Mouse (Mus musculus) megakaryocyte, embryonic 14.5 days (primary cell): ENCODE measurements around the gene Col4a4. TPM values are rescaled to one million over a fixed set of nuclear protein-coding genes. Genes with fewer than 3 reads are reported as not detected.

Experiments used
- H3K27me3 ChIP-seq: replicated peaks from 2 replicates; pipeline ENCODE3; 2012; ENCODE audit warnings: inconsistent platforms
- H3K36me3 ChIP-seq: replicated peaks from 2 replicates; pipeline ENCODE3; 2012; ENCODE audit warnings: low read length, inconsistent platforms, mixed read lengths
- H3K4me1 ChIP-seq: 2 replicates; pipeline ENCODE4 v1.6.1; 2012; ENCODE audit warnings: inconsistent platforms
- H3K4me3 ChIP-seq: replicated peaks from 2 replicates; pipeline ENCODE3; 2012; ENCODE audit warnings: moderate library complexity, mild to moderate bottlenecking, inconsistent platforms
- H3K9me3 ChIP-seq: 2 replicates; pipeline ENCODE4 v1.6.1; 2012; ENCODE audit warnings: inconsistent platforms
- FLI1 ChIP-seq: IDR thresholded peaks from 2 replicates; pipeline ENCODE4 v1.6.1; 2012; ENCODE audit warnings: low read length, inconsistent platforms, mixed read lengths
- GATA1 ChIP-seq: IDR thresholded peaks from 3 replicates; pipeline ENCODE4 v1.6.1; 2012; ENCODE audit warnings: mixed read lengths, low read length, inconsistent platforms, borderline replicate concordance
- polyA plus RNA-seq: library from polyadenylated mRNA; stranded (reverse); fragments of >175 nt; gene quantifications from 2 replicates; pipeline ENCODE4 v1.2.3, GENCODE M21; 2012; ENCODE audit warnings: low replicate concordance; ENCODE audit not compliant: insufficient read depth

Col4a4 gene
- polyA plus RNA-seq, 1 experiment, result 0.01 TPM

DNA sequence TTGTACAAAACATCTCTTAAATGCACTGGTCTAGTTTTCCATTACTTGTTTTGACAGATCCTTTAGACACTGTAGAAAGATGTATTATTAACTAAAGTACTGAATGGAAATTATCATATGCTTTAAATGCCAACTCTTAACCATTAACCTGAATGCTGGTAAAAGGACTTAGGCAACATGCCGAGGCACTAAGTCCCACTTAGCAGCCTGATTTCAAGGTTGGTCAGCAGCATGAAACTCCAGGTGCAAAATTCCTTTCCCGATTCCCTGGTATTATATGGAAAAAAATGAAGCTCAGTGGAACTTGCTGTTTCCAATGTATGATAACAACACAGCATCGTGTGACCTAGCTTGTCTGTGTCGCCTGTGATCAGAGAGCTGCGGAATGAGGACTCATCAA is 31.9 kb upstream of the Col4a4 start:
- TF ChIP-seq FLI1, result no peak
- no peak for TF ChIP-seq GATA1
- H3K27me3 ChIP-seq, result peaks cover 10% of the 10 kb centered on the region
- no peaks in the 10 kb centered on the region for H3K36me3 ChIP-seq
- H3K4me3 ChIP-seq, result no peak overlapping the region
- no peaks in the 10 kb centered on the region for H3K9me3 ChIP-seq
- H3K4me1 ChIP-seq, result no peaks in the 10 kb centered on the region

DNA sequence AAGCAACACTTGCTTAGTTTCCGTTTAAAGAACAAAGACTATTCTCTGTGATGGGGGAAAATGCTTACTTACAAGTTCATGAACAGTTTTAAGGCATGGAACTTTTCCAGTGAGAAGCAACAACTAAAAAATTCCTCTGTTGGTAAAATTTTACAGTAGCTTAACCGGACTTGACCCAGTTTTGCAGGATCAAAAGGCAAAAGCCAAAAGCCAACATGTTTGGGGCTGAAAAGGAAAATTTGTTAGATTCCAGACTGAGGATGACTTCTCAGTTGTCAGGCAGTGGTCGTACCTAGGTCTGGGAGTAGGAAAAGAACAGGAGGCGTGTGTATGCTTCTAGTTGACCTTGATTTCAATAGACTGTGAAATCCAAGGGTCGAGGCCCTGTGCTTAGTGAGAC is 31.4 kb upstream of the Col4a4 start:
- peaks cover 10% of the 10 kb centered on the region for H3K27me3 ChIP-seq
- no peaks in the 10 kb centered on the region for H3K36me3 ChIP-seq
- no peak overlapping the region for H3K4me3 ChIP-seq
- TF ChIP-seq GATA1, result no peak
- no peak for TF ChIP-seq FLI1
- no peaks in the 10 kb centered on the region for H3K4me1 ChIP-seq
- no peaks in the 10 kb centered on the region for H3K9me3 ChIP-seq

DNA sequence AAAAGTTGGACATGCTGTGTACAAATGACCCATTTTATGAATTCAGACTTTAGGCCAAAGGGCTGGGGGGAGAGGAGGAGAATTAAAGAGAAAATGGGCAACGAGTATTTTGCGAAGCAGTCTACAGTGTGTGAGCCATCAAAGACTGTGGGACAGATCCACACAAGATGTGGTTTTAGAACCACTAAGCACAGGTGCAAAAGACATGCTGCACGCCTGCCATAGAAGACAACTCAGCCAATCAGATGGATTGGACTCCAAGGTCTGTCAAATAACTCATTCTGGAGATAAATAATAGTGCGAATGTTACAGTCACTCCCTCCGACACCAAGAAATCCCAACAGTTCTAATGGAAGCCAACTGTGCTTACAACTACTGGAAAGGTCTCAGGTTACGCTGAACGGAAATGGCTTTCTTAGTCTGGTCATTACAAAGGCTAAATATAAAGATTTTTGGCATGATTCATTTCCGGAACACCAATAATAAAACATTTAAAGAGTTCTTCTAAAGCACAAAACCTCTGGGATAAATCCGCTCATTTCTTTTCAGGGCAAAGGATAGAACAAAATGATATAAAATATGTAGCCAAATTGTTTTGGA is 25.5 kb upstream of the Col4a4 start:
- Histone ChIP-seq H3K27me3 (peaks cover 9% of the 10 kb centered on the region), H3K36me3 (no peaks in the 10 kb centered on the region), H3K9me3 (no peaks in the 10 kb centered on the region), H3K4me1 (no peaks in the 10 kb centered on the region), H3K4me3 (no peak overlapping the region)
- TF ChIP-seq GATA1 (no peak), FLI1 (no peak)

DNA sequence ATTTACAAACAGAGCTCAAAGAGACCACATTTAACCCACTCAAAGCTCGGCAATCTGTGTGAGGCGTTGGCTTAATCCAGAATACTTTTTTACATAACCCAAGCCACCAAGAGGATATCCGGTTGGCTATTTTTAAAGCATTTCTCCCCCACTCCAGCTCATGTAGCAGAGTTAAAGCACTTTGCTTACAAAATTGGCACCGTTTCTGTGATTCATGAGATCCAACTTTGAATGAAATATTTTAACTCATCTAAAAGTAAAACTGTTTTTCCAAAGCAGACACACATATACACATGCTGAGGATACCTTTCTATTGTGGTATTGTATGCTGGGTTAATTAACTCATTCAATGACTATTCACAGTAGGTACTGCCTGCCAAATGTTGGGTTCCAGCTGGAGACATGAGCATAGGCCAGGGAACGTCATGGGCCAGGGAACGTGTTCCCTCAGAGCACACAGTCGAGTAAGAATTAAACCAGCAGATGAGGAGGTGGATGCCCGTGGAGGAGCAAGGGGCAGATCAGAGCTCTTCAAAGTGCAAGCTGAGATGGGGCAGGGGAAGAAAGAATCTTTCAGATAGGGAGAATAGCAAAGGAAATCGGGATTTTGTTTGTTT is 22.1 kb upstream of the Col4a4 start:
- Histone ChIP-seq H3K4me1 (no peaks in the 10 kb centered on the region), H3K27me3 (peaks cover 4% of the 10 kb centered on the region), H3K9me3 (no peaks in the 10 kb centered on the region), H3K36me3 (no peaks in the 10 kb centered on the region), H3K4me3 (no peak overlapping the region)
- TF ChIP-seq GATA1, result no peak
- no peak for TF ChIP-seq FLI1

DNA sequence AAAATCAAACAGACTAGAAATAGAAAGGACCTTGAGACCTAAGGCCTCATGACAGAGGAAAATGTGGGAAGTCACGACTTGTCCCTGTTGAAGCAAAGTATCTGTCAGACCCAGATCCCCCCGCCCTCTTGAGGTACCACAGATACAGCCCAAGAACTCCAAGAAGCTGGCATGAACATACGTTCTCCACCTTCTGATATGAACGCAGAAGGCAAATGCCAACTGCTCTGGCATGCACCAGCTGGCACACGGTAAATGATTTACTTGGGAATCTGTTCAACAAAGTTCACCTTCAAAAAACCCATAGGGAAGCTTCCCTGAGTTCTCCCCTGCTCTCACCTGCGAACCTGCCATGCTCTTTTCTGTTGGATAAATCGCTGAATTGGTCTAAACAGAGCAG is 19.2 kb upstream of the Col4a4 start:
- no peak overlapping the region for H3K4me3 ChIP-seq
- H3K27me3 ChIP-seq, result peaks cover 4% of the 10 kb centered on the region
- H3K36me3 ChIP-seq, result no peaks in the 10 kb centered on the region
- TF ChIP-seq FLI1 (no peak), GATA1 (no peak)
- no peaks in the 10 kb centered on the region for H3K4me1 ChIP-seq
- H3K9me3 ChIP-seq, result no peaks in the 10 kb centered on the region

DNA sequence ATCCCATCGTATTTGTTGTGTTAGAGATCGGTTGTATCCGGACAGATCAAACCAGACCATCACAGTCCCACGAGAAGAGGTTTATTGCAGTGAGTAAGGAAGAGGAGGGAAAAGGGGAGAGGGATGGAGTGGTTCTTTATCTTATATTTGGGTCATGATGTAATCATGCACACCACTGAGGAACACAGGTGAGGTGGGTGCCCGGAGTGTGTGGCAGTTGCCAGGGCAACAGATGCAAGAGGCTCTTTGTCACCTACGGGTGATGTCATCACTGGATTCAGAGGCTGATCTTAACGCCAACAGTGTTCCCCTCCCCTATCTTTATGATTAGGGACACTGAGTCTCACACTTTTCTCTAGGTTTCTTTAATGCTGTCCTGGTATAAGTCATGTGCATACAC is 18.7 kb upstream of the Col4a4 start:
- peaks cover 2% of the 10 kb centered on the region for H3K9me3 ChIP-seq
- H3K27me3 ChIP-seq, result peaks cover 4% of the 10 kb centered on the region
- H3K36me3 ChIP-seq, result no peaks in the 10 kb centered on the region
- no peaks in the 10 kb centered on the region for H3K4me1 ChIP-seq
- no peak overlapping the region for H3K4me3 ChIP-seq
- TF ChIP-seq GATA1, result no peak
- no peak for TF ChIP-seq FLI1

DNA sequence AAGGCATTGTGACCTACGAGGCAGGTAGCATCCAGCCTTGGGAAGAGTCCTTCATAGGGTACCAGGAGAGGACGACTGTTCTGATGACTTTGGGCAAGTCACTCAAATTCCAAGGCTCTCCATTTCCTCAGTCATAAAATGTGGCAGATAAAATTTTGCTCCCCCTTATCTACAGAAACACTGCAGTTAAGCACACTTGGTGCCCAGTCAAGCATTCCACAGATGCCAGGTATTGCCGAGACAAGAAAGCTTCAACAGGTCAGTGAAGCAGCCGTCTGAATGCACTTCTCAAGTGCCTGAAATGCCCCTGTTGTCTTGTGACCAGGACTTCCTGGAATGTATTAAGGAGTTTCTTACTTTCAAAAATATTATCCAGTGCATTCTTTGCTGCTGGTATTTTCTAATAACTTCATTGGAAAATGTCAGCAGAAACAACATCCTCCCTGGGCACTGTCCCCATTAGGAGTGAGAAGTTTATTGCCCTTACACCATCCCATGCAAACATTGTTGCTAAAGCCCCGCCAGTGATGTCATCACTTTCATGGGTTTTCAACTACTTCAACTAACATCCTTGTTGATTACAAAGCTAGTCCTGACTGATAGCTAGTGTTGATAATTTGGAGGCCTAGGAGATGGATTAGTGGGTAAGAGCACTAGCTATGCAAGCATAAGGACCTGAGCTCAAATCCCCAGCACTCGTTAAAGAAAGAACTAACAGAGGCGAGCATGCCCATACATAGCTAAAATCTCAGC is 16.7 kb upstream of the Col4a4 start:
- Histone ChIP-seq H3K36me3 (no peaks in the 10 kb centered on the region), H3K4me1 (no peaks in the 10 kb centered on the region), H3K27me3 (peaks cover 4% of the 10 kb centered on the region), H3K9me3 (peaks cover 4% of the 10 kb centered on the region), H3K4me3 (no peak overlapping the region)
- no peak for TF ChIP-seq GATA1
- no peak for TF ChIP-seq FLI1

DNA sequence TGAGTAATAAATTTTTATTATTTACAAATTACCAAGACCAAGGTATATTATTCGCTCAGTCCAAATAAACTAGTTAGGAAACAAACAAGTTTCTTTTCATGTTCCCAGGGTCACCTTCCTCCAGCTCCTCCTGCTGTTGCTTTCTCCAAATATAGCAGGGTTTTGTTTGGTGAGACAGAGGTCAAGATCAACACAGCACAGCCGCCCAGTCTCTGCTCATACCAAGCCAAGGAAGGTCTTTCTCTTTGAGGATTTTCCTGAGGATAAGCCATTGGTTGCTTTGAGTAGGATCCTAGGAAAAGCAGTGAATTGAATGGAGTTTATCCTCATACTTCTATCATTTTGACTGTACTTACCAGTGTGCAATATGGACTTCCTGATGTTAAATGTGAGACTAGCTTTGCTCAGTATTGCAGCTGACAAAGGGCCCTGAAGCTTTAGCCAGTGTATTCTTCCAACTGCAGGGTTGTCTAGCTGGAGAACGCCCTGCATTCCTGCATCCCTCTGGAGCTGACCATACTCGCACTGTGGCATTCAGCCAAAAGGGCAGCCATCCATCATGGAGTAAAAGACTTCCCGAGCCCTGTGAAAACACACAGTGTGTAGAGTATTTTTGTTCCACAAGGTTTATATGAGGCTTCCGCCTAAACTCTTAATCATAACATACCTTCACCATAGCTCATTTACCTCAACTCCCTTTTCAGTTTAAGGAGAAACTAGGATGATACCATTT is 10.4 kb upstream of the Col4a4 start:
- TF ChIP-seq FLI1 (no peak), GATA1 (no peak)
- Histone ChIP-seq H3K27me3 (no peaks in the 10 kb centered on the region), H3K4me1 (no peaks in the 10 kb centered on the region), H3K9me3 (peaks cover 4% of the 10 kb centered on the region), H3K36me3 (no peaks in the 10 kb centered on the region), H3K4me3 (no peak overlapping the region)

DNA sequence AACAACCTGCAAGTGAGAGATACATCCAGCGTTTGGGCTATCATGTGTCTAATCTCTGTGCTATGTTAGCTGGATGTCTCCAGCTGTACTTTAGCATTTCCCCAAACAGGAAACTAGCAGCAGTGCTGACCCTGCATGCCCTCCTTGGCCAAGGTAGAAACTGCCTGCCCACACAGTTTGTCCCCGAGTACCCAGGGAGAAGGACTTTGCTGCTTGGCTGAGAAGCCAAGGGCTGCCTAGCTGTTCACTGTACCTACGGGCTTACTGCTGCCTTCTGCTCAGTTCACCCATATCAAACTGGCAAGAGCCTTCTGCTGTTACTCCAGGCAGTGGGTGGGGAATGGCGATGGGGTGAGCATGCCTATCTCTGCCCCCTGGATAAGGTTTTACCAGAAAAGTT is 3.6 kb upstream of the Col4a4 start:
- peaks cover 27% of the 10 kb centered on the region for H3K27me3 ChIP-seq
- no peaks in the 10 kb centered on the region for H3K9me3 ChIP-seq
- no peak overlapping the region for H3K4me3 ChIP-seq
- no peaks in the 10 kb centered on the region for H3K36me3 ChIP-seq
- TF ChIP-seq FLI1 (no peak), GATA1 (no peak)
- peaks cover 16% of the 10 kb centered on the region for H3K4me1 ChIP-seq

DNA sequence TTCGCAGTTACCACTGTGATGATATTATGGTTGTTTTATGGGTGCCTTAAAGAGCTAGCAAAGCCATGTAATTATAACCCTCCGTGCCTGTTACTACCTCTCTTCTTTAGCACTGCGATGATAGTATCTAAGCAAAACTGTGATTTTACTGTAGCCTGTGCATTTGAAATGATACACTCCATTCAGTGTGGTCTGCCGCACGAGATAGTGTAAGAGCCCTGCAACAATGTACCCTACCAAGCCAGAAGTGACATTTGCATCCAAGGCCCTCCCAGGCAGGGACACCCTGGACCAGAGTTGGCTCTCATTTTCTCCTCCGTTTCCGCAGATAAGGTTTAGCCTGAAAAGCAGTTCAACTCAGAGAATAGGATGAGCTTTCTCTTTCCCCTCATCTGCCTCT is 668 bp downstream of the Col4a4 start:
- Histone ChIP-seq H3K4me3 (no peak overlapping the region), H3K9me3 (no peaks in the 10 kb centered on the region), H3K36me3 (no peaks in the 10 kb centered on the region), H3K4me1 (peaks cover 16% of the 10 kb centered on the region), H3K27me3 (peaks cover 34% of the 10 kb centered on the region)
- TF ChIP-seq GATA1, result no peak
- no peak for TF ChIP-seq FLI1
